Mouse (Mus musculus) 416B (cell line): ENCODE measurements around the gene Cd24a.
A peak's percentile ranks its signal among the peaks of the same experiment; 100 is the strongest.

Experiments used
- DNase-seq: peaks from one replicate; pipeline ENCODE4 v3.0.0; 2011; ENCODE audit warnings: low read depth

The Cd24a gene

GRCm38 (mm10) chr10:43577997-43578331, at the start of gene Cd24a:
Cd24a (plus strand) TSS chr10:43578284.
- DNase-seq: no peak

GRCm38 (mm10) chr10:43534382-43534781, 43.7 kb upstream of the Cd24a start:
- peak; percentile 11 for DNase-seq

DNA sequence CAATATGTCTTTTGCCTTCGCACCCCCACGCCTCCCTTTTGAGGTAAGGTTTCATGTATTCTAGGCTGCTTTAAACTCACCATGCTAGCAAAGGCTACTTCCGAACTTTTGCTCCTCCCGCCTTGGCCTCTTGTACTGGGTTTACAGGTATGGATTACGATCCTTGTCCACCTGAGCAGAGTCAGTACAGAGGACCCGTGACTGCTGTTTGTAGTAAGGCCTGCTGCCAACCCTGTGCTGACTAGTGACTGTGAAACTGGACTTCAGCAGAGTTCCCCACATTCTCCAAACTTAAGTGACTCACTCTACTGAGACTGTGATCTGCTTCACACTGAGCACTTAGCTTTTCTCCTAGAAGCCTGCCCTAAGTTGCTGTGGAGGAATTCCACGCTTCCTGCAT, 40.4 kb upstream of the Cd24a start:
- no peak for DNase-seq

GRCm38 (mm10) chr10:43538831-43539230, 39.3 kb upstream of the Cd24a start:
- no peak for DNase-seq

- peak; percentile 12 for DNase-seq
Measured at GRCm38 (mm10) chr10:43539746-43540310, 38.3 kb upstream of the Cd24a start.

GRCm38 (mm10) chr10:43540442-43541152, 37.5 kb upstream of the Cd24a start, which contains the start of gene 1700021F05Rik:
1700021F05Rik (minus strand) TSS chr10:43540994.
- DNase-seq: peak; percentile 96

DNA sequence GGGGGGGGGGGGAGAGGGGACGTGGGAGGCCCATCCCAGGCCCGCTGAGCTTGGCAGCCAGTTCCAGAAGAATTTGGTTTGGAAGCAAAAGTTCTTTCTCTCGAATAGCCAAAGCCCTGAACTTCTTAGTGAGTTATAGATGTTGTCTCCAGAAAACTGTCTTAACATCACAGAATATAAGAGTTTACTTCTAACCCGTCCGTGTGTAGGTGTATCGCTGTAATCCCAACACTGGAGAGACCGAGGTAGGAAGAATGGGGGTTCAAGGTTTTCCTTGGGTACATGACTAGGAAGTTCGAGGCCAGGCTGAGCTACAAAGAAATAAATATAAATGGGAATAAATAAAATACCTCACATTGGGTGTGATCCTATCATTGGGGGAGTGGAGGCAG, 36.9 kb upstream of the Cd24a start:
- DNase-seq: no peak

GRCm38 (mm10) chr10:43549411-43549810, 28.7 kb upstream of the Cd24a start:
- peak; percentile 54 for DNase-seq

GRCm38 (mm10) chr10:43550923-43551322, 27.2 kb upstream of the Cd24a start:
- DNase-seq: no peak

DNA sequence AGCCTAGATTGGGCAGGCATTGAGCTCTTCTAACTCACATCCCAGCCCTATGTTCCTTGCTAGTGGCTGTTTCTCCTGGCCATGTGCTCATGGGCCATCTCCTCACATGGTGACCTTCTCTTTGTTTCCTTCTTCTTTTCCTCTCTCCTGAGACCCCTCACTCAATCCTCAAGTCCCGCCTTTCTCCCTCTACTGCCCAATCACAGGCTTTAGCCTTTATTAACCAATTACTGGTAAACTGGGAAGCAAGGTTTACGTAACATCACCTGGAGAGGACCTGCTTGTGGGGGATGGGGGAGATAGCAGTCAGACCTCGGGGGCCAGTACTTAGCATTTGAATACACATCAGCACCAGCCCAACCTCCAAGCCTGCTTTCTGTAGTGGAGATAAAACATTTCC, 26.7 kb upstream of the Cd24a start:
- no peak for DNase-seq

- DNase-seq: no peak
Measured at GRCm38 (mm10) chr10:43557630-43558165, 20.4 kb upstream of the Cd24a start.

DNA sequence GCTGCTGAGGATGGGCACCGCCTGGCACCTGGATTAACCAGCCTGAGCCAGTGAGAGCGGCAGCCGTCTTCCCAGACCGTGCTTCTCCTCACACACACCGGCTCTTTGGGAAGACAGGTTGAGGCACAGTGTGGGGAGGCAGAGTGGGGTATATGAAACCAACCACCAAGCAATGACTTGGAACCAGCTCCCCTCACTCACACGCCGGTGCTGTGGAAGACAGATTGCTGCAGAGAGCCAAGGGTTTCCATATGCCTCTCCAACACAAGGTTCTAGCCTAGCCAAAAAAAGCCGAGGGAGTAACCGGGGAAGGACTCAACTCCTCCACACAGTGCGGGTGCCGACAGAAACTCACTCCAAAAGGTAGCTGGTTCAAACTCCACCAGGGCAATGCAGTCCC, 18.8 kb upstream of the Cd24a start:
- no peak for DNase-seq

DNA sequence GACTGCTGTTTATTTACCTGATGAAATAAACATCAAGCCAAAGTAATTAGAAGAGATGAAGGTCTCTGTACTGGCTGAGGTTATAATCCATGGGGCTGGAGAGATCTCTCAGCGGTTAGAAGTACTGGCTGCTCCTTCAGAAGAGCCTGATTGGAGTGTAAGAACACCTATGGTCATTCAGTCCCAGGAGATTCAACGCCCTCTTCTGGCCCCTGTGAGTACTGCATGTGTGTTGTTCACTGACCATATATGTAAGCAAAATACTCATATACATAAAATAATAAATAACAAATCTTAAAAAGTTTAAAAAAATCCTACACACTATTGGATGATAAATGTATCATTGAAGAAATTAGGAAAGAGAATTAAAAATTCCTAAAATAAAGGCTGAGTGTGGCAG, 17.3 kb upstream of the Cd24a start:
- DNase-seq: peak; percentile 40

DNA sequence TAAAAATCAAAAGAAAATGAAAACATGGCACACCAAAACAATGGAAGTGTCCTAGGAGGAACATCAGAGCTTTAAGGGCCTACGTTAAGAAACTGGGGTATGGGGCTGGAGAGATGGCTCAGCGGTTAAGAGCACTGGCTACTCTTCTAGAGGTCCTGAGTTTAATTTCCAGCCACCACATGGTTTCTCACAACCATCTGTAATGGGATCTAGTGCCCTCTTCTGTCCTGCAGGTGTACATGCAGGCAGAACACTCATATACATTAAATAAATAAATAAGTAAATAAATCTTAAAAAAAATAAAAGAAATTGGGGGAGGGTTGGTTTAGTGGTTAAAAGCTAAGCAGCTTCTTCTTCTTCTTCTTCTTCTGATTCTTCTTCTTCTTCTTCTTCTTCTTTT, 16.8 kb upstream of the Cd24a start:
- peak; percentile 25 for DNase-seq

- no peak for DNase-seq
Measured at GRCm38 (mm10) chr10:43574352-43574751, 3.7 kb upstream of the Cd24a start.

DNA sequence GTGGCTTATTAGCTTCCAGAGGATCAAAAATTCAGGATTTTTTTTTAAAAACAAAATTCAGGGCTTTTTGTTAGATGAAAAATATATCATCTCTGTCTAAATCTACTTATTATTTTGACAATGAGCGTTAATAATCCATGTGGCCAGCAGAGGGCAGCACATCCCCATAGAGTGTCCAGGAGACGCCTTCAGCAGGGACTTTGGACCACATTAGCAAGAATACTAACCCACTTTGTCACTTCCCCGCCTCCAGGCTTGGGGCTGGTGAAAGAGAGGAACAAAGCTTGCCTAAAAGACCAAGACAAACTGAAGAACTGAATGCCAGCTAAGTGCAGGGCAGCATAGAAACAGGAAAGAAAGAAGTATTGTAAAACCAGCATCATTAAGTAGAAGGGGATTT, 3.1 kb upstream of the Cd24a start:
- DNase-seq: peak; percentile 84

GRCm38 (mm10) chr10:43577299-43577996, 636 bp upstream of the Cd24a start:
- peak; percentile 68 for DNase-seq

DNA sequence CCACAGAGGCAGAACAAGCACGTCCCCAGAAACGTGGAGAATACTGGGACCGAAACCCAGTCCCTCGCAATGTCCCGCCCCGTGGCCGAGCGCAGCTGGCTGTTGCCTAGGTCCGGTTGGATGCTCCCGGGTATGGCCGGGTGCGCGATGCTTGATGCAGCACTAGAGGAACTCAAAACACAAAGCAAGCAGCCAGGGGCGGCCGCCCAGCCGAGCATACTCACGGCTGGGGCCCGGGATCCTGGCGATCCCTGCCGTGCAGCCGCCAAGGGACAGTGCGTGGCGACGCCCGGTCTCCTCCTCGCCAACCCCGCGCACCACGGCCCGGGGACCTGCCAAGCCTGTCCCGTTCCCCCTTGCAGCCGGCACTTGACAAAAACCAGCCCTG, 276 bp downstream of the Cd24a start:
- DNase-seq: peak; percentile 36

DNA sequence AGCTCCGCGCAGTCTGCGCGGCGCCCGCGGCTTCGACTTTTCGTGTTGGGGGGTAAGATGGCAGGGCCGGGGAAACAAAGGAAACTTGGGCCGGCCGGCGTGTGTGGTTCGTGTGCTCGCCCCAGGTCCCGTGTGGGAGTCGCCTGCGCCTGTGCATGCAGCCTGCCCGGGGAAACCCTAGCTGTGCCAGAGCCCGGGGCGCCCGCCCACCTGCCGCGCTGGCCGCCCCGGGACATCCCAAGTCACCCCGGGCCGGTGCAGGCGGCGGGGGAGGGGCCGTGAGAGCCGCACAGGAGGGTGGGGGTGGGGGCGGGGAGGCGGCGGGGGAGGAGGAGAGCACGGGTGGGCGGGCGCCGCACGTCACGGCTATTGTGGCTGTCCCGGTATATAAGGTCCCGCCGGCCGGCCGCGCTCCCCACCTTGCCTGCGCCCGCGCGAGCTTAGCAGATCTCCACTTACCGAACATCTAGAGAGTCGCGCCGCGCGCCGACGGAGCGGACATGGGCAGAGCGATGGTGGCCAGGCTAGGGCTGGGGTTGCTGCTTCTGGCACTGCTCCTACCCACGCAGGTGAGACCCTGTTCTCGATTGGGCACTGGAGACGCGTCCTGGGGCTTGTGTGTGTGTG, 783 bp downstream of the Cd24a start:
- DNase-seq: no peak

DNA sequence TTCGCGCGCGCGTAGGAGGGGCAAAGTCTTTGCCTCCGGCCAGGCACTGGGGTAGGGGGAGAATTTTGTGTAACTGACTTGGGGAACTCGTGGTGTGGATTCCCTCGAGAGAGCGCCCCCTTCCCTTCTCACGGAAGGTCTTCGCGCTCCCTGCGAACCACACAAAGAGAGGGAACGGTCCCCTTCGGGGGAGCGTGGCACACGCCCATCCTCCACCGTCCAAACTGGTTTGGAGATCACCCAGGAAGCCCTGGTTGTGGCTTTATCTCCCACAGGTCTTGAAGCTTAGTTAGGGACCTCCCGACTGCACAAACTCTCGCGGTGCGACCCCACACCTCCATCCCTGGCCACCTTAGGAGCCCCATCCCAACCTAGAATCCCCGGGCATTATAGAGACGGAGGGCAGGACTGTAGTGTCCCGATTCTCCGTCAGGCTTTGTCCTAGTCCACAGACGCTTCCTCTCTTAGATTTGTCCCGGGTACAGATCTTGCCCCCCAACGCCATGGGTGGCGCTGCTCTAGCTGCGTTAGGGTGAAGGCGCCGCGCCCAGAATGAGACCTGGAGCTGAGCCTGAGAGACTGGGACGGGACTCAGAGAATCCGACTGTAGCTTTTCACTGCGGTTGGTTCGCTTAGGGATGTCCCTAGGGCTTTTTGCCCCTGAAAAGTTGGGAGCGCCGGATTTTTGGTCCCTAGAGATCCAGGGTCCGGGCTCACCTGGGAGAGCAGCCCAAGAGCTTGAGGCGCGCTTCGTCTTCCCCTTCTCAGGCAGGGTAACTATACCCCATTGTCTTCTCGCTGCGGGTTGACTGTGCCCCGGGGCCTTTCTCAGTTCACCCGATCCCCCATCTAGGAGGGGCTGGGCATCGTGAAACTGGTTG, 1.5 kb downstream of the Cd24a start:
- DNase-seq: no peak

- DNase-seq: no peak
Measured at GRCm38 (mm10) chr10:43580649-43581078, 2.6 kb downstream of the Cd24a start.

DNA sequence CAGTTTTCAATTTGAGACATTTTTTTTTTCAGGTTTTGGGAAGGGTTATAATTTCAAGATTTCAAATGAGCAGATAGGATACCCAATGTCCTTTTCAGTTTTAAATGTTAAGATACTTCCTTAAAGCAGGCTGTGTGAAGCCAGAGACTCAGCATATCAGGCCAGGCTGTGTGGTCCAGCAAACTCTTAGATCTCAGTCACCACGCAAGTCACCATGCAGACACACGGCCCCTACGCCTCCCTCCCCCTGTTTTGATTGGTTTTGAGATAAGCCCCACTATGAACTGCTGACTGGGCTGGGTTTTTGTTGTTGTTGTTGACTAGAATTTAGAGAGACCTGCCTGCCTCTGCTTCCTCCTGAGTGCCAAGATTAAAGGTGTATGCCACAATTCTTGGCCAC, 3.2 kb downstream of the Cd24a start:
- DNase-seq: peak; percentile 32
